Mouse (Mus musculus): ENCODE data around the gene Eif3g. TPM values are rescaled to one million over a fixed set of nuclear protein-coding genes. Genes with fewer than 3 reads are reported as not detected.

Gene Eif3g
- total RNA-seq, 2 experiments from 2014 or later, result 47.4 to 59.7 TPM

DNA sequence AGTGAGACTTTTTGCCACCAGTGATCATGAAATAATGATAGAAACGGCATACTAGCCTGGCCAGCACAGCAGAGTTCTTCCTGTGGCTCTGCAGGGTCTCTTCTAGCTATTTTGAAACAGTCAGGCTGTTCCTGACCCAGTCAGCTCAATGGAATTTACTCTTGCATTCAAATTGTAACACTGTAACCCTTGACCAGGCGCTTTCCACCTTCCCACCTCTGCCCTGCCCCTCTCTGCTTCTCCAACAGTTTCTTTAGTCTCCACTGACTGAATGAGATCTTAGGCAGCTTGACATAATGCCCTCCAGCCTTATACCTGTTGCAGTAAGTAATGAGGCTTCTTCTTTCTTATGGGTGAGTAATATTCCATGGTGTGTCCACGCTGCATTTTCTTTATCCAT, 31.5 kb downstream of the Eif3g start:
- ATAC-seq (replicated peaks; ENCODE audit: low FRiP score, poor library complexity, severe bottlenecking), result no peak

DNA sequence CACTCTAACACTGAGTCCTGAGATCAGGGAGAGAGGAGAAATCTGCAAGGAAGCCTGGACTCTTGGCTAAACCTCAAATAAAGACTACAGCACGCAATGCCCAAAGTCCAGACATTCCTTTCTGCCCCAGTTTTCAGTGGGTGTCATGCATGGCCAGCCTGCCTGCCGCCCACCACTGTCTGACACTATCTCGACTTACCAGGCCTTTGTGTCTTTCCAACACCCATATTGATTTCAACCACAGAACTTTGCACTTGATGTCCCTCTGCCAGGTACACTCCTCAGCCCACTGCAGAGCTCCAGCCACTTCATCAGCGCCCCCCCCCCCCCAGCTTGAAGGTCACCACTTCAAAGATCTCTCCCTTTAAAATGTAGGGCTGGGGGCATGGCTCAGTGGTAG, 36.2 kb downstream of the Eif3g start:
- ATAC-seq (replicated peaks; ENCODE audit: low FRiP score, poor library complexity, severe bottlenecking), result no peak

DNA sequence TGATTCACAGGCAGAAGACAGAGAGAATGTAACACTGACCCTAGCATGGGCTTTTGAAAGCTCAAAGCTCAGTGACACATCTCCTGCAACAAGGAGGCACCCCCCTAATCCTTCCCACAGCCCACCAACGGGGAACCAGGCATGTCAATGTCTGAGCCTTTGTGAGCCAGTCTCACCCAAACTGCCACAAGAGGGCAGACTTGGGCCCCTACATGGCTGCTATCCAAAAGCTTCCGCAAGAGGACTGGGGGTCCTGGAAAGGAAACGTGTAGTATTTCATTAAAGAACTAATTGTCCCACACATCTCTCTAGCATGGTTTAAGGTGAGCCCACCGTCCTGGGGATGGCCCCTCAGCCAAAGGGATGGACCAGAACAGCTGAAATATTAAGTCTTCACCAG, 36.6 kb downstream of the Eif3g start:
- ATAC-seq (replicated peaks; ENCODE audit: low FRiP score, poor library complexity, severe bottlenecking), result no peak

- ATAC-seq (replicated peaks; ENCODE audit: low FRiP score, poor library complexity, severe bottlenecking), result no peak
Measured at GRCm38 (mm10) chr9:20859926-20860325, 38.5 kb downstream of the Eif3g start.

DNA sequence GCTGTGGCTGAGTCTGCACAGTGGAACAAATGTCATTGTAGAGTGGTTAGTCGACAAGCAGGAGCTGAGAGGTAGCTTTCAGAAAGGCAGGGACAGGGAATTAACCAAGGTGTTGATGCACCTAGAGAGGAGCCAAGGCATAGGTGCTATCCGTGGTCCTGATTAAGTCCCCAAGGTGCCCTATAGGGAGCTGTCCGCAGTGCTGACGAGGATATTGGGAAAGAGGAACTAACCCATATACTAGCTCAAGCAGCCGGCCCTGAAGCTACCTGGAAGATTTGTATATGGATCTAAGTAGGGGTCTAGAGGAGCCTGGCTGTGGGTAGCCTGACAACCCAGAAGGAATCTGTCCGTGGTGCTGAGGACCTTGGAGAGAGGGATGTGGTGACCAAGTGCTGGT, 41.3 kb downstream of the Eif3g start:
- no peak for ATAC-seq (replicated peaks; ENCODE audit: low FRiP score, poor library complexity, severe bottlenecking)

- no peak for ATAC-seq (replicated peaks; ENCODE audit: low FRiP score, poor library complexity, severe bottlenecking)
Measured at GRCm38 (mm10) chr9:20850179-20850578, 48.2 kb downstream of the Eif3g start.

Other genes with a start within 250 kb of the Eif3g start
- gene Pin1, start 246.5 kb downstream of the Eif3g start, total RNA-seq (2015; ENCODE audit: low replicate concordance), result 4.2 and 10.1 TPM in 2 replicates
- 6.3 and 8.5 TPM in 2 replicates for gene Pin1, start 246.5 kb downstream of the Eif3g start, total RNA-seq (2017; ENCODE audit: low replicate concordance)
- not detected in 2 replicates for gene Olfm2, start 152.3 kb downstream of the Eif3g start, total RNA-seq (2015; ENCODE audit: low replicate concordance)
- gene Olfm2, start 152.3 kb downstream of the Eif3g start, total RNA-seq (2017; ENCODE audit: low replicate concordance), result not detected in 2 replicates
- gene Col5a3, start 83.6 kb downstream of the Eif3g start, total RNA-seq (2015; ENCODE audit: low replicate concordance), result 1.3 TPM in 1 of 2 replicates, not detected in the other
- gene Col5a3, start 83.6 kb downstream of the Eif3g start, total RNA-seq (2017; ENCODE audit: low replicate concordance), result 0.39 TPM in 1 of 2 replicates, not detected in the other
- gene Rdh8, start 80.1 kb downstream of the Eif3g start, total RNA-seq (2015; ENCODE audit: low replicate concordance), result not detected in 2 replicates
- not detected in 2 replicates for gene Rdh8, start 80.1 kb downstream of the Eif3g start, total RNA-seq (2017; ENCODE audit: low replicate concordance)
- 1.1 and 1.7 TPM in 2 replicates for gene A230050P20Rik, start 30.0 kb downstream of the Eif3g start, total RNA-seq (2015; ENCODE audit: low replicate concordance)
- 3.7 and 4.3 TPM in 2 replicates for gene A230050P20Rik, start 30.0 kb downstream of the Eif3g start, total RNA-seq (2017; ENCODE audit: low replicate concordance)
- gene Angptl6, start 18.9 kb downstream of the Eif3g start, total RNA-seq (2015; ENCODE audit: low replicate concordance), result not detected in 2 replicates
- gene Angptl6, start 18.9 kb downstream of the Eif3g start, total RNA-seq (2017; ENCODE audit: low replicate concordance), result 0.53 TPM in 1 of 2 replicates, not detected in the other
- 6.7 and 19.1 TPM in 2 replicates for gene Ppan, start 10.4 kb downstream of the Eif3g start, total RNA-seq (2015; ENCODE audit: low replicate concordance)
- 7.1 and 16.2 TPM in 2 replicates for gene Ppan, start 10.4 kb downstream of the Eif3g start, total RNA-seq (2017; ENCODE audit: low replicate concordance)
- 122 and 135 TPM in 2 replicates for gene Dnmt1, start 61.3 kb upstream of the Eif3g start, total RNA-seq (2015; ENCODE audit: low replicate concordance)
- 217 and 249 TPM in 2 replicates for gene Dnmt1, start 61.3 kb upstream of the Eif3g start, total RNA-seq (2017; ENCODE audit: low replicate concordance)
- gene S1pr2, start 78.2 kb upstream of the Eif3g start, total RNA-seq (2015; ENCODE audit: low replicate concordance), result not detected in 2 replicates
- under 0.01 and 0.39 TPM in 2 replicates for gene S1pr2, start 78.2 kb upstream of the Eif3g start, total RNA-seq (2017; ENCODE audit: low replicate concordance)
- 13.0 and 22.0 TPM in 2 replicates for gene Mrpl4, start 104.1 kb upstream of the Eif3g start, total RNA-seq (2015; ENCODE audit: low replicate concordance)
- gene Mrpl4, start 104.1 kb upstream of the Eif3g start, total RNA-seq (2017; ENCODE audit: low replicate concordance), result 13.3 and 18.0 TPM in 2 replicates
- gene Icam1, start 117.4 kb upstream of the Eif3g start, total RNA-seq (2015; ENCODE audit: low replicate concordance), result 1.3 TPM in 1 of 2 replicates, not detected in the other
- 1.5 and 9.0 TPM in 2 replicates for gene Icam1, start 117.4 kb upstream of the Eif3g start, total RNA-seq (2017; ENCODE audit: low replicate concordance)
- 164 and 214 TPM in 2 replicates for gene Icam4, start 130.8 kb upstream of the Eif3g start, total RNA-seq (2015; ENCODE audit: low replicate concordance)
- gene Icam4, start 130.8 kb upstream of the Eif3g start, total RNA-seq (2017; ENCODE audit: low replicate concordance), result 107 and 112 TPM in 2 replicates
- 1.3 and 1.4 TPM in 2 replicates for gene Icam5, start 133.4 kb upstream of the Eif3g start, total RNA-seq (2015; ENCODE audit: low replicate concordance)
- 1.3 and 3.5 TPM in 2 replicates for gene Icam5, start 133.4 kb upstream of the Eif3g start, total RNA-seq (2017; ENCODE audit: low replicate concordance)
- gene Zglp1, start 168.5 kb upstream of the Eif3g start, total RNA-seq (2015; ENCODE audit: low replicate concordance), result 6.8 TPM in 1 of 2 replicates, not detected in the other
- gene Zglp1, start 168.5 kb upstream of the Eif3g start, total RNA-seq (2017; ENCODE audit: low replicate concordance), result not detected in 2 replicates
- gene Gm49373, start 174.5 kb upstream of the Eif3g start, total RNA-seq (2015; ENCODE audit: low replicate concordance), result not detected in 2 replicates
- gene Gm49373, start 174.5 kb upstream of the Eif3g start, total RNA-seq (2017; ENCODE audit: low replicate concordance), result not detected in 2 replicates
- 13.0 and 19.8 TPM in 2 replicates for gene Fdx1l, start 175.0 kb upstream of the Eif3g start, total RNA-seq (2015; ENCODE audit: low replicate concordance)
- 7.8 and 19.7 TPM in 2 replicates for gene Fdx1l, start 175.0 kb upstream of the Eif3g start, total RNA-seq (2017; ENCODE audit: low replicate concordance)
- gene Gm38431, start 193.4 kb upstream of the Eif3g start, total RNA-seq (2015; ENCODE audit: low replicate concordance), result 30.6 and 34.0 TPM in 2 replicates
- 4.2 TPM in 1 of 2 replicates, not detected in the other for gene Gm38431, start 193.4 kb upstream of the Eif3g start, total RNA-seq (2017; ENCODE audit: low replicate concordance)
- gene Raver1, start 193.4 kb upstream of the Eif3g start, total RNA-seq (2015; ENCODE audit: low replicate concordance), result 18.4 and 23.4 TPM in 2 replicates
- gene Raver1, start 193.4 kb upstream of the Eif3g start, total RNA-seq (2017; ENCODE audit: low replicate concordance), result 21.1 and 32.5 TPM in 2 replicates
- 2.5 and 5.0 TPM in 2 replicates for gene Tyk2, start 232.6 kb upstream of the Eif3g start, total RNA-seq (2015; ENCODE audit: low replicate concordance)
- gene Tyk2, start 232.6 kb upstream of the Eif3g start, total RNA-seq (2017; ENCODE audit: low replicate concordance), result 4.7 and 5.0 TPM in 2 replicates